Mouse (Mus musculus) megakaryocyte, embryonic 14.5 days (primary cell): Measurements from ENCODE around the gene Nfya.

Source experiments
- FLI1 ChIP-seq: IDR thresholded peaks from 2 replicates; pipeline ENCODE4 v1.6.1; 2012; ENCODE audit warnings: low read length, inconsistent platforms, mixed read lengths
- GATA1 ChIP-seq: IDR thresholded peaks from 3 replicates; pipeline ENCODE4 v1.6.1; 2012; ENCODE audit warnings: mixed read lengths, low read length, inconsistent platforms, borderline replicate concordance

GRCm38 (mm10) chr17:48434479-48434878 is 24.8 kb upstream of the Nfya start:
- no peak for TF ChIP-seq GATA1
- no peak for TF ChIP-seq FLI1
